Mouse (Mus musculus) embryonic fibroblast, embryonic 13.5 days (primary cell): ENCODE measurements around the gene St8sia1. TPM values are rescaled to one million over a fixed set of nuclear protein-coding genes. Genes with fewer than 3 reads are reported as not detected.
"Not testable (repeated sequence)": the region's sequence is repeated elsewhere in the genome, so short reads cannot be mapped to it uniquely, and the experiment has no call there.

ENCODE experiments used
- H3K27ac ChIP-seq: 2 replicates; pipeline ENCODE4 v1.5.1; 2012; ENCODE audit warnings: low read length, control low read depth, inconsistent platforms; ENCODE audit not compliant: insufficient read depth
- H3K4me1 ChIP-seq: 2 replicates; pipeline ENCODE4 v1.6.1; 2011; ENCODE audit warnings: low read length; ENCODE audit not compliant: control insufficient read depth, insufficient read depth
- H3K4me3 ChIP-seq: 2 replicates; pipeline ENCODE4 v1.5.1; 2011; ENCODE audit warnings: mild to moderate bottlenecking, control low read depth, low read length; ENCODE audit not compliant: insufficient read depth
- CTCF ChIP-seq: IDR thresholded peaks from 2 replicates; pipeline ENCODE4 v1.5.1; 2011; ENCODE audit warnings: mild to moderate bottlenecking, control low read depth, low read length, moderate library complexity, borderline replicate concordance; ENCODE audit not compliant: insufficient read depth
- POLR2A ChIP-seq: IDR thresholded peaks from 2 replicates; pipeline ENCODE4 v1.6.1; 2011; ENCODE audit warnings: low read depth, mild to moderate bottlenecking, control low read depth, low read length, moderate library complexity
- polyA plus RNA-seq: library from polyadenylated mRNA; stranded (reverse); fragments of >200 nt; gene quantifications from 2 replicates; pipeline ENCODE4 v1.2.4, GENCODE M21; 2011; ENCODE audit warnings: low read depth; ENCODE audit not compliant: missing spikeins, insufficient read length

Gene St8sia1
- 0.07 TPM in 1 of 2 replicates, not detected in the other for polyA plus RNA-seq

DNA sequence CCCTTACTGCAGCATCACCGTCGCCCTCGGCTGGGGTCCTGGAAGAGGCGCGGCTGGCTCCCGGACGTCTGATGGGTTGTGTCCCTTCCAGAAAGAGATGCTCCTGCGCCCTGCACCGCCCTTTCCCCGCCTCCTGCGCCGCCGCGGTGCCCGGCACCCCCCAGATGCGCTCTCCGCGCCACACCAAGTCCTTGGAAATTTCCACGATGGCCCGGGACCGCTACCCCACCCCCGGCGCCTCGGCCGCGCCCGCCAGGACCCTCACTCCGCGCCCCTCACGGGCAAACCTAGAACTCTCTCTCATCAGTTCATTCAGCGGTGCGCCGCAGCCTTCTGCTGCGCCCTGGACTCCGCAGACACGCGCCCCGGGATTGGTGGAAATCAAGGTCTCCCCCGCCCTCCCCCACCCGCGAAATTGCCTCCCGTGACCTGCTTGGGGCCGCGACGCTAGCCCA is at the start of gene St8sia1:
TSS of gene St8sia1 (minus strand) at position 377 of the 455 bp plus-strand sequence.
- peak within 1 kb of the TSS; percentile 43 for H3K4me3 ChIP-seq
- H3K27ac ChIP-seq = no peak within 1 kb of the TSS
- no peaks in the 10 kb centered on the region for H3K4me1 ChIP-seq
- TF ChIP-seq POLR2A (no peak), CTCF (no peak)

DNA sequence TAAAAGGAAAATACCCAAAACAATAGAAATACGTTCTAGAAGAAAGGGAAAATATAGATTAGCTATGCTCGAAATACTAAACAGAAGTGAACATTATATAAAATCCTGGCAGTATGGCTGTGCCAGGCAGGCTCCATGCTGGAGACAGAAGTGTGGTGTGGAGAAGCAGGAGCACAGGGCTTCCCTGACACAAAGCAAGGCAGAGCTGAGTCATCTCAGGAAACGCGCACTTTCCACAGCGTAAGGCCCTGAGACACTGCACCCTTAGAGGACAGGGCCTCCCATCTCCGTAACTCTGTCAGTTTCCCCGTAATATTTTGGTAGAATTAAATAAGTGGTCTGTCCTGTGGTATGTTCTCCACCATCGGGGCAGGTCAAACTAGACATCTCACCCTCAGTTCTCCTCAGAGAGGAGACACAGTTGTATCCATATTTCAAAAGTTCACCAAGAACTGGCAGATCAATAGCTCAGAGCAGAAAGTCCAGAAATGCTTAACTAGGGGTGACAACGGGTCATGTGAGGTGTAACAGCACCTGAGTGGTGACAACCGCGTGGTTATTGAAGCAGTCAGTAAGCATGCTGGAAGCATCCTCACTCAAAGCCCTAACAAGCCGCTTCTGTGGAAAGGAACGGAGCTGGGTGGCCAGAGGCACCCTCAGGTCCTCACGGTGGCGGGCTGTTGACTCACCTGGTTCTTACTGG is 48.4 kb upstream of the St8sia1 start:
- TF ChIP-seq CTCF (no peak), POLR2A (no peak)
- H3K4me3 ChIP-seq = no peak overlapping the region
- H3K27ac ChIP-seq = no peak overlapping the region
- no peaks in the 10 kb centered on the region for H3K4me1 ChIP-seq

DNA sequence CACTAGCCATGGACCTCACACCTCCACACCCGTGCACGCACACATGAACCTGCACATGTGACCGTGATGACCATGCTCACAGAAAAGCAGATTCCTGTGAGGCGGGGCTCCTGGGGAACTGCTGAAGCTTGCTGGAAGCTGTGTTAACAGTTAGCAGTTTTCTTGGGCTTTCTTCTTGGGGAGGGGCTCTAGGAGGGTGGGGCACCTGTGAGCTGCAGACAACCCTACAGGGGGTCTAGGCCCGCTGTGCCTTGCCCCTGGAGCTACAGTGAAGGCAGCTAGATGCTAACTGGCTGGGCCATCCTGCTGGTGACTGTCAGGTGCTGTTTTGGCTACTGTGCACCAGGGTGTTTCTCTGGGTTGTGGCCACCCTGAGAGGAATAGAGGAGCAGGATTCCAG is 44.6 kb upstream of the St8sia1 start:
- H3K27ac ChIP-seq = no peak overlapping the region
- H3K4me3 ChIP-seq = no peak overlapping the region
- H3K4me1 ChIP-seq = no peaks in the 10 kb centered on the region
- TF ChIP-seq CTCF = no peak
- TF ChIP-seq POLR2A = no peak

DNA sequence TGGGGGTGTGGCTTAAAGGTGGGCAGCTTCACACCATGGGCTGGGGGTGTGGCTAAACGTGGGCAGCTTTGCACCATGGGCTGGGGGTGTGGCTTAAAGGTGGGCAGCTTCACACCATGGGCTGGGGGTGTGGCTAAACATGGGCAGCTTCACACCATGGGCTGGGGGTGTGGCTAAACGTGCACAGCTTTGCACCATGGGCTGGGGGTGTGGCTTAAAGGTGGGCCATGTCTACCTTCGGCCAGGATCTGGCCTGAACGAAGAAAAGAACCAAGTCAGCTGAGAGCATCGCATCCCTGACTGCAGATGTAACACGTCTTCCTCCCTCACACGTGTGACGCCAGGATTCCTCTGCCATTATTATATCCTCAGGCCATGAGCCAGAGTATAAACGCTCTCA is 41.0 kb upstream of the St8sia1 start:
- not testable (repeated sequence) for H3K4me3 ChIP-seq, H3K27ac ChIP-seq, H3K4me1 ChIP-seq

DNA sequence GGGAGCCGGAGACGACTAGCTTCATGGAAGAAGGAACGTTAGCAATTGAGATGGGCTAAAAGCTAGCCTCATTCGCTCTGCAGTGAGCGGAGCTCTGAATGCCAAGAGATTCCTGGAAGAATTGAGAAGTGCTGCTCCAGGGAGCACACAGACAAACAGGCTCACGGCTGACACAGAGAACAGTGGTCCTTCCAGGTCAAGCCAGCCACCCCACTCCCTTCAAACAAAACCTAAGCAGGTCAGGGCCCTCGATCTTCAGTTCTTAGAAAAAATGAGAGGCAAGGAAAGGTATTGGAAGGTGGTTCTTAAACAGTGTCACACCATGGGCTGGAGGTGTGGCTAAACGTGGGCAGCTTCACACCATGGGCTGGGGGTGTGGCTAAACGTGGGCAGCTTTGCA is 40.5 kb upstream of the St8sia1 start:
- no peaks in the 10 kb centered on the region for H3K4me1 ChIP-seq
- no peak overlapping the region for H3K4me3 ChIP-seq
- no peak overlapping the region for H3K27ac ChIP-seq
- no peak for TF ChIP-seq CTCF

DNA sequence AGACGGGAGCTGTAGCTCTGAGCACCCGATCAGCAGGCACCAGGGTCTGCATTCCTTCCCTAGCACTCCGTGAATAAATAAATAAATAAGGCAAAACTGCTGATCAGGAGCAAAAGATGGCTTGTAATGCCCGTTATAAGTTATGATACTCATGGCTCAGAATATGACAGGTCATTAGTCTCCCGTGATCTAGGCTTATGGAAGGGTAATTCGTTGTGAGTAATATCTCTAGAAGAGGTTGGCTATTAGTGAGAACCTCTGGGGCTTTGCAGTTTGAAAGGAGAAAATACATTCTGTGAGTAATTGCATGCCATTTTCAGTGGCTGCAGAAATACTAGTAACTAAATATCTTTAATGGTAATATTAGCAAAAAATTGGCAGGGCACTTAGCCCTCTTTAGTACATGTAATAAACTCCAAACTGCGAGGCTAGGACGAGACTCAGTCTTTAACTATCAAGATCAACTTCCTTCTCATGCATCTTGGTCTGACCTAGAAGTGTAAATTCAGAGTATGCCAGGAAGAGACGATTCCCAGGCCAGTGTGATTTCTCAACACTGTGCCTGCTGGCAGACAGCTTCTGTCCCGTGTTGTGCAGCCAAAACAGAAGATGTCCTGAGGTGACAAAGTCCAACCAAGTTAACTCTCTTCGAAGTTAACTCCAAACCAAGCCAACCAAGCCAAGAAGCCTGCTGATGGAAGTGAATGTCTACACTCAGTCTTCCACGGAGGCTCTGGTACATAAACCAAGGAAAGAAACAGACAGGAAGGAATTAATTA is 34.2 kb upstream of the St8sia1 start:
- no peak overlapping the region for H3K4me3 ChIP-seq
- TF ChIP-seq POLR2A = no peak
- no peak for TF ChIP-seq CTCF
- H3K4me1 ChIP-seq = no peaks in the 10 kb centered on the region
- H3K27ac ChIP-seq = no peak overlapping the region

DNA sequence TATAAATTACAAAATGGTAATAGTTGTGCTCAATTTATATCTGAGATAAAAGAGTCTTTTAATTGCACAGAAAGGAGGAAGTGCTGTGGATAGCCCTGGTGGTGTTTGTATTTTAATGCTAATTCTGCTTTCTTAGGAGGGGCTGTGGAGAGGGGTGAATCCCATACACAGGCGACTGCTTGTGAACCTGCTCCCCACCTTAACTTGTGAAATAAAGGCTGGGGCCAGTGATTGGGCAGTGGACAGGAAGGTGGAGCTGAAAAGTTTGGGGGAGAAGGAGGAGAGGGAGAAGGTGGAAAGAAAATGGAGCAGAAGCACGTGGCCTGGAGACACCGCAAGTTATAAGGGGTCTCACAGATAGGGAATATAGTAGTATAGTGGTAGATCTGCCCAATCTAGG is 32.6 kb upstream of the St8sia1 start:
- no peak for TF ChIP-seq POLR2A
- no peak for TF ChIP-seq CTCF
- H3K4me3 ChIP-seq = no peak overlapping the region
- no peak overlapping the region for H3K27ac ChIP-seq
- no peaks in the 10 kb centered on the region for H3K4me1 ChIP-seq

DNA sequence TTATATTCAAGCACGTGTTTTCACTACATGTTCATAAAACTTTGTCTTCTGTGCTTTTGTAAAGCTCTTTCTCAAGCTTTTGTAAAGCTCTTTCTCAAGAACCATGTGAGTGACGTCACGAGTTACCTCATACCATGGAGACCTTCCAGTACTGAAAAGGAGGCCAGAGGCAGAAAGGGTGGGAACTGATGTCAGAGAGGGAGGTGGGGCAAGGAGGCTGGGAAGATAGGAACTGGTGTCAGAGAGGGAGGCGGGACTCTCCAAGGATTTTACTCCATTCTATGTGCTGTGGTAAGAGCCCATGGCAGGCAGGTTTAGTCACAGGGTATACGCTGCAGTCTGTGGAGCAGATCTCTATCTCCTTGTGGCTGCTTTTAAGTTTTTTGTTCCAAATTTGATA is 31.3 kb upstream of the St8sia1 start:
- H3K27ac ChIP-seq = no peak overlapping the region
- H3K4me3 ChIP-seq = no peak overlapping the region
- TF ChIP-seq CTCF (no peak), POLR2A (no peak)
- no peaks in the 10 kb centered on the region for H3K4me1 ChIP-seq

DNA sequence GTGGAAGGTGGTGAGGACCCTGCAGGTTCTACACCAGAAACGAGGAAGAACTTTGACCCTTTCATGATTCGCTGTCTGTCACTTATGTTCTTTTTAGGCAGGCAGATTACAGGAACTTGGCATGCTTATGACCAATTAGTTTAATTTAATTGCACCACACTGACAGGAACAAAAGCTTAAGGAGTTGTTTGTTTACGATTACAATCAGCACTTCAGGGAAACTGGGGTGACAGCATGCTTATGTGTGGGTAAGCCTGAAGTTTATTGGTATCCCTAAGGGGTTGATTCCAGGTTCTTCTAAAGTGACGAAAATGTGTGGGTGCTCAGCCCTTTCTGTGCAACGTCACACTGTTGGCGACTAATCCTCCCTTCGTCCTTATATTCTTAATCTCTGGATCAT is 30.6 kb upstream of the St8sia1 start:
- H3K27ac ChIP-seq = no peak overlapping the region
- H3K4me1 ChIP-seq = no peaks in the 10 kb centered on the region
- TF ChIP-seq POLR2A (no peak), CTCF (no peak)
- H3K4me3 ChIP-seq = no peak overlapping the region

DNA sequence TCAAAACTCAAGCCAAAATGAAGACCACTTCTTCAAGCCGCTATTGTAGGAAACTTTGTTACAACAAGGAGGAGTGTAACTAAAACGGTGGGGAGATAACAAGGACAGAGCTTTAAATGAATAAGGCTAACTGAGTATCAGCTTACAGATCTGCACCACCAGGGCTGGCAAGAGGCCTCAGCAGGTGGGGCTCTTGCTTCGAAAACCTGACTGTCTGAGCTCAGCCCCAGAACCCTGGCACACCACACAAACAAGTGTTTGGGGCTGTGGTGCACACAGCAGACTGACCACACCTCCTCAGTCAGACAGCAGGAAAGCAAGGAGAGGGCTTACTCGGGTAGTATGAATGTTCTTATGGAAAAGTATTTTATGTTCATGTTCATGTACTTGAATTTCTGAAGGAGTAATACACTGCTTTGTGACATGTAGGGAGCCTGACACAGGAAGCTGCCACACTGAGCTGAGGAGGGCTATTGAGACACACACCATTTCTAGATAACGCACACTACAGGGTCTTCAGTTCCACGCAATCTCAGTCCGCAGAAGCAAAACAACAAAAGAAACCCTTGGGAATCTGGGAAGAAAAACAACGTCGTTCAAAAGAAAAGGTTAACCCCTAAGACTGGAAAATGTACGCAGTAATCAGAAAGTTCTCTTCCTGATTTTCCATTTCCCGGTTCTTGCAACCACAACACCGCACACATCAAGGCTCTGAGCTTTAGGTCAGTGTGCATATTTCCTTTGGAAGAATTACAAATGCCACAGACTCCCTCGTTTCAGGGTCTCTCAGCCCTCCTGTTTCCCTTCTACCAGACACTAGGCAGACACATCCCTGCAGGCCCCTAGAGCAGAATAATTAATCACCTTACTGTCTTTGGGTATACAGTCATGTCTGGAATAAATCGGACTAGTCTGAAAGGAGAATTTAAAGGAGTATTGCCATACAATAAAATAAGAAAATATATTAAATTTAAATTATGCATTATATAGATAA is 29.8 kb upstream of the St8sia1 start:
- H3K4me1 ChIP-seq = no peaks in the 10 kb centered on the region
- H3K4me3 ChIP-seq = no peak overlapping the region
- H3K27ac ChIP-seq = no peak overlapping the region
- TF ChIP-seq CTCF (no peak), POLR2A (no peak)
